Mouse (Mus musculus) heart, adult 11 months (tissue): ENCODE results near the gene Nop53.
A peak's percentile ranks its signal among the peaks of the same experiment; 100 is the strongest.

ENCODE experiments used
- DNase-seq: peaks from one replicate; pipeline ENCODE4 v3.0.0; 2022

Nop53 gene

GRCm38 (mm10) chr7:15945721-15946536, at the start of gene Nop53:
Gene Nop53 (minus strand): TSS chr7:15946074.
- DNase-seq, result peak; percentile 99

GRCm38 (mm10) chr7:15993789-15994188, 47.9 kb upstream of the Nop53 start:
- no peak for DNase-seq

DNA sequence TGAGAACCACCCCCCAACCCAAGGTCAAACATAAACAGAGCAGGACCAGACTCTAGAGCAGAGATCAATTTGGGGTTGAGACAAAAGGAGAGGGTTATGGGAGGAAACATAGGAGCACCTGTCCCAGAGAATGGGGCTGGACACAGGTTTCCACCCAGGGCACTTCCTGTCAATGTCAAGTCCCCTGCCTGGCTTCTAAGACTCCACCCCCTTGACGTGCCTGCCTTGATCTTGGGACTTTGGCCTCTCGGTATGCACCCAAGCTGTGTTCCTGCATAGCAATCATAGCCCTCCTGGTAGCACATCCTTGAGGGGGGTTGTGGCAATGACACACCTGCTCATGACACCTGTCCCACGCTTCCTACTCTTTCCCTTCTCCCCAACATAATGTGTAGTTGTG, 47.3 kb upstream of the Nop53 start:
- DNase-seq, result no peak

- no peak for DNase-seq
Observed at GRCm38 (mm10) chr7:15991764-15992163, 45.9 kb upstream of the Nop53 start.

GRCm38 (mm10) chr7:15987661-15988356, 41.9 kb upstream of the Nop53 start:
- DNase-seq, result no peak

- no peak for DNase-seq
Observed at GRCm38 (mm10) chr7:15982729-15983407, 37.0 kb upstream of the Nop53 start.

GRCm38 (mm10) chr7:15981538-15981937, 35.7 kb upstream of the Nop53 start:
- DNase-seq, result peak; percentile 98

GRCm38 (mm10) chr7:15980246-15980645, 34.4 kb upstream of the Nop53 start:
- peak; percentile 97 for DNase-seq

DNA sequence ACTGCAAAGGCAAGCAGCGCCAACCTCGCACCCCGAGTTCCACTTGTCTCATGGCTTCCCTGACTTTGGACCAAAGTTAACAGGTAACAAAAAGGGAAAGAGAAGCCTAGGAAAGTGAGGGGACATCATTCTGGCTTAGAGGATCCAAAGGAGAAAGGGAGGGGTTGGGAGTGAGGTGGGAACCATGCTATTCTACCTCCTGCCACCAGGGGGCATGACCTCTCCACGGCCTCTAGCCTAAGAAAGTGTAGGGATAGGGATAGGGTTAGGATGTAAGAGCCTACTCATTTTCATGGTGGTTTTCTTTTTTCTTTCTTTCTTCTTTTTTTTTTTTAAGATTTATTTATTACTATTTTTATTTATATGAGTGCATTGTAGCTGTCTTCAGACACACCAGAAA, 30.0 kb upstream of the Nop53 start:
- peak; percentile 96 for DNase-seq

DNA sequence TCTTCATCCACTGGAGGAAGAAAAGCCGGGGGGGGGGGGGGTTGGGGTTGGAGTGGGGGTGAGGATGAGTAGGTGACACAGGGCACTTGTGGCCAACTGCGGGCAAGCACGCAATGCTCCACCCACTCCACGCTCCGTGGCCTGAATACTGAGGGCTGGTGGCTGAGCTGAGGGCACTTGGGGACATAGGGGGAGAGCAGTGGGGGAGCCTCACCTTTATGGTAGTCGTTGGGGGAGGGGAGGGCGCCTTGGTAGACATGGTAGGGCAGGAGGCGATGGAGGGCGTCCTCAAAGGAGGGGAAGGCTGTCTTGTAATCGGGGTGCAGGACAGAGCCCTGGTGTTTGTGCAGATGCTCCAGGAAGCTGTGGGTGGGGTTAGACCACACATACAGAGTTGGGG, 29.6 kb upstream of the Nop53 start:
- DNase-seq, result no peak

GRCm38 (mm10) chr7:15974712-15975111, 28.8 kb upstream of the Nop53 start:
- DNase-seq, result peak; percentile 97

DNA sequence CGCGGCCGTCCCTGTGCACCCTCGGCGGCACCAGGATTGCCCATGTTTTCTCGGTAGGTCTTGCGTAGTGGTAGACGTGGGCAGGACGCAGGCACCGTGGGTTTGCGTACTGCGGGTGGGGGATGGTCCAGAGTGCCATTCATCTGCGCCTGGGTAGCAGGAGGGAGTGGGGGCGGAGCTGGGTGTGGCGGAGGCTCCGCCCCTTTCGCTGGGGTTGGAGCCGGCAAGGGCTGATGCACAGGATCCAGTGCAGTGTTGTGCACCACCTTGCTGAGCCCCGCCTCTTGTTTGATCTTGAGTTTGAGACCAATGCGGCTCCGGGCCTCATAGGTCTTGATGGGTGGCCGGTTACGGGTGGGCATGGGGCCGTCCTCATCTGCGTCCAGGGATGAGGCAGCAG, 26.4 kb upstream of the Nop53 start:
- DNase-seq, result no peak

- no peak for DNase-seq
Observed at GRCm38 (mm10) chr7:15969674-15970073, 23.8 kb upstream of the Nop53 start.

- peak; percentile 90 for DNase-seq
Observed at GRCm38 (mm10) chr7:15968322-15968721, 22.4 kb upstream of the Nop53 start.

DNA sequence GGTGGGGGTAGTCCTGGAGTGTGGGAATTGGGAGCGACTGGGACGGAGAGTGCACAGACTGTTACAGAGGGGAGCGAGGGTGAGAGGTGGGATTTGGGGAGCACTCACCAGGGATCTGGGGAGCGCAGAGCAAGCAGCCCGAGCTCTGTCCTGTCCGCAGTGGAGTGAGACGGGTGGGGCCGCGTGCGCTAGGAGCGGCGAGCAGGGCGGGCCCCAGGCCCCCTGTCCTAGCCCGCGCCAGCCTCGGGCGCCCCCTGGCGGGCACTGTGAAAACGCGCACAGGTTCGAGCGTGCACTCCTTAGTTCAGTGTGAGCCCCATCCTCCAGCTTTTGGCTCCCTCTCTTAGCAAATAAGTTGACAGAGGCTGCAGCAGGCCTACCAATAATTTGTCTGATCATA, 21.4 kb upstream of the Nop53 start, which contains the start of gene Ehd2:
Gene Ehd2 (minus strand): TSS at position 256 of the 400 bp plus-strand sequence.
- DNase-seq, result peak; percentile 99

DNA sequence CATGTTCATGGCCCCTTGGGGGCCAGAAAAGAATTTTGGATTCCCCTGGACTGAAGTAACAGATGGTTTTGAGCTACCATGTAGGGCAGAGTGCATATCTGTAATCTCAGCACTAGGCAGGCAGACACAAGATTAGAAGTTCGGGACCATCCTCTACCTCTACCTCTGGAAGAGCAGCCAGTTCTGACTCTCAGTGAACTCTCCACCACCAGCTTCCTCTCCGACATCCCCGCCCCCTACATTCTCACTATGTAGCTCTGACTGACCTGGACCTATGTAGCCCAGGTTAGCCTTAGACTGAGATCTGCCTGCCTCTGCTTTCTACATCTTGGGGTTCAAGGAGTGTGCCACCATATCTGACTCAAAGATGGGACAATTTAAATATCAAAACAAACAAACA, 20.6 kb upstream of the Nop53 start:
- peak; percentile 94 for DNase-seq

DNA sequence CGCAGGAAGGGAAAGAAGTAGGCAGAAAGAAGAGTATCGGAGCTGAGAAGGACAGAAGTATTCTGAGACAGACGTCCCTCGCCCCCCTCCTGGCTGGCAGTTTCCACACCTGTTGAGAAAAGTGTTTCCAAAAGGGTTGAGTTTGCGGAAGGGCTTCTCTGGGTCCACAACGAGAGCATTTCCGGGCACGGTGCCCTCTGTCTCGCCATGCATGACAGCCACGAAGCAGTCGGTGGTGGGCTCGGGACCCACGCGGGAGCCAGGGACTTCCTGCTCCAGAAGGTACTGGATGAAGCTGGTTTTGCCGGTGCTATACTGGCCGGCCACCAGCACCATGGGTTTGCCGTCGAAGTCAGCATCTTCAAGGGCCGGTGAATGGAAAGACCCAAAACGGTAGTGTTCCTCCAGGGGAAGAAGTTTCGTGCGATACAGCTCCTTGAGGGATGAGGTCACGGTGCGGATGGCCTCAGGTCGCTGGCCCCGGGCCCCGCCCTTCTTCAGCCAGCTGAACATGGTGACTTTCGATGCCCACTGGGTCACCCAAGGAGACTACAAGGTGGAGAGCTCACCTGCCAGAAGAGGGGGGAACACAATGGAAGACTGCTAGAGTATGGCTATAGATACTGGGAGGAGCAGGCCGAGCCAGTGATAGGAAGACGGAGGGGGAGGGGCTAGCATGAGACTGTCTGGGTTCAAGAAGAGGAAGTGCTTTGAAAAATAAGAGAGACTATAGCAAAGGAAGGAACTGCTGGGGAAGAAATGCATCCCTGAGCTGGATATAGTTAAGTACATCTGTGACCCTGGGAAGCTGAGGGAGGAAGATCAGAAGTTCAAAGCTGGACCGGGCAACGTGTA, 18.2 kb upstream of the Nop53 start:
- peak; percentile 96 for DNase-seq

DNA sequence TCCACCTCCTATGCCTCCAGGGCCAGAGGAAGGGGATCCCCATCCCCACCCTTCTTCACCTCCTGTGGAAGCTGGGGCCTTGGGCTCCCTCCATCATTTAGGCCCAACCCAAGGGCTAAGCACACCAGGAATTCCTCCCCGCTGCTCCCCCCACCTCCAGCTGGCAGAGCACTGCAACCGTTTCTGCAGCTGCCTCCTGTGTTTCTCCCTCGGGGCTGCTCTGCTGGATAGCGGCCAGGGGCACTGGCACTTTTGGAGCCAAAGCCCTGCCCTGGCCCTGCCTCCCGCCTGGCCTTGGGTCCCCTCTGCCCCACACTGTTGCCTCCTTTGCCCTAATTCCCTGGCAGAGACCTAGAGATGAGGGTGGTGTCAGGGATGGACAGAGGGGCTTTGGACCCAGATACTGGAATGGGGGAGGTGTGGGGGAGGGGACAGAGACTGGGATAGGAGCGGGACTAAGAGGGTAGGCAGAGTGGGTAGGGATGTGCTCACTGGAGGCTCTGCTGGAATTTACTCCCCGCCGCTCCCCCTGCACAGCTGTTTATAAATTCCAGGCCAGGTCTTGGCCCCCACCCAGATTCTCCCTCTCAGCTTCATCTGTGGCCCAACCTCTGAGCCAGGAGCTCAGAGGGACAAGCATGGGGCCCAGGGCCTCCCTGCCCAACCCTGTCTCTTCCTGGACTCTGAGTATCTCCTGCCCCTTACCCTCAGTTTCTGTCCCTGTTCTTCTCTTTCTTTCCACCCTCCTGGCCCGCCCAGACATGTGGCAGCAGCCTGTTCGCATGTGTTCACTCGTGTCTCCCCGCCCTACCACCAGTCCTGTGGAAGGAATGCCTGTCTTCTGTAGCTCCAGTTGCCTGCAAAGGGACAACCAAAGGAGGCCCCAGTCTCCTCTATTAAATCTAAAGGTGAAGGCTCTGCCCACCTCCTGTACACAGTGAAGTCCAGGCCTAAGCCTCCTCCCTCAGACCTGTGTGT, 16.7 kb upstream of the Nop53 start:
- DNase-seq, result peak; percentile 100

DNA sequence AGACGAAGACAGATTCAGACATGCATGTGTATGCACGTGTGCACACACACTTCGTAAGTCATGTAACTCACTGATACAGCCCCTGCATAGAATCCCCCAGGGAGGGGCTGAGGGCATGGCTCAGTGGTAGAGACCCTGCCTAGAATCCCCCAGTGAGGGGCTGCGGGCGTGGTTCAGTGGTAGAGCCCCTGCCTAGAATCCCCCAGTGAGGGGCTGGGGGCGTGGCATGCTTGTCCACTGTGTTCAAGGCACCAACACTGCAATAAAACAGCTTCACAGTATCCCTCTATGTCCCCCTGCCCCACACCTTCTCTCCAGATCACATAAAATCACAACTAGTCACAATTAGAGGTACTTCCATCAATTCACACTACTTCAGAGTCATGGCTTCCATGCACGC, 15.9 kb upstream of the Nop53 start:
- peak; percentile 95 for DNase-seq

DNA sequence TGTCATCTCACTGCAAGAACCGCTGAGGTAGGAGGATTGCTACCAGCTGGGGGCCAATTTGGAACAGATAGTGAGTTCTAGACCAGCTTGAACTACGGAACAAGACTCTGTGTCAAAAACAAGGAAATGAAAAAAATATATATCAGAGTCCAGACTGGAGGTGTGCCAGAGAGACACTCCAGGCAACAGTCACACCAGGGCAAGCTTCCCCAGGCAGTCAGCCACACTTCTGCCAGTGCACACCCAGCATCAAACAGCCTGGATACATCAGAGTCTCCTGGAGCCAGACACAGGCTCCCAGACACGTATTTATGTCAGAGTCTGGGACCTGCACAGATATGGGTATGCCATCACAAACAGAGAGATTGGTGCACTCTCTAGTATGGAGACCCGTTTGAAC, 15.4 kb upstream of the Nop53 start:
- DNase-seq, result no peak

GRCm38 (mm10) chr7:15960691-15961090, 14.8 kb upstream of the Nop53 start:
- DNase-seq, result peak; percentile 98
